Mouse (Mus musculus): ENCODE measurements around the gene Olfr16. TPM values are rescaled to one million over a fixed set of nuclear protein-coding genes. Genes with fewer than 3 reads are reported as not detected.

Olfr16 gene
- polyA plus RNA-seq, 1 experiment from 2014 or later: not detected

Other genes starting within 250 kb of the Olfr16 start
- gene Apcs, start 55.4 kb upstream of the Olfr16 start, polyA plus RNA-seq (2015; fragmentation: Nextera tagmentation; extraction: Ambion mirVana): not detected in 2 replicates
- not detected in 2 replicates for gene Olfr1408, start 187.0 kb downstream of the Olfr16 start, polyA plus RNA-seq (2015; fragmentation: Nextera tagmentation; extraction: Ambion mirVana)
- gene Olfr1406, start 240.2 kb downstream of the Olfr16 start, polyA plus RNA-seq (2015; fragmentation: Nextera tagmentation; extraction: Ambion mirVana): not detected in 2 replicates
- 0.05 TPM in 1 of 2 replicates, not detected in the other for gene Olfr218, start 247.4 kb downstream of the Olfr16 start, polyA plus RNA-seq (2015; fragmentation: Nextera tagmentation; extraction: Ambion mirVana)

Measured in limb, embryonic 15.5 days (tissue).